Comparison of ENCODE assay signal across 16 mouse cellular contexts in the genomic region with DNA sequence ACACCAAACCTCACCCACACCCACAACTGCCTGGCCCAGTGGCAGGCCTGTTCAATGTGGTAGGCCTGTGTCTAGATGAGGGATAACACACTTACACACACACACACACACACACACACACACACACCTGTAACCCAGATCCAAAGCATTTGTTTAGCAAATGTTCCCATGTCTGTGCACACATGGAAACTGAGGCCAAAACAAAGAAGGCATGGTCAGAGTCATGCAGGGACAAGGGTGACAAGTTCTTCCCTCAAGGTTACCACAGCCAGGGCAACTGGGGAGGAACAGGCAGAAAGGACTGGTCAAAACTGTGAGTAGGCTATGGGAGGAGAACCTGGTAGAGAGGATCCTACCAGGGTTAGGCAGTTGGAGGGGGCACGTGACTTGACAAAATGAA.
"Had no signal": no experiment of that assay in that cellular context is flagged by ENCODE, and none has a peak within 500 bp of the region (broad histone marks: within the 10 kb centered on the region; RNA-seq: fewer than 3 reads in every experiment).

No protein-coding gene starts in this region.

- H3K27me3 ChIP-seq: neural tube, embryonic 15.5 days; stomach, embryonic 15.5 days had no signal

- H3K4me2 ChIP-seq: neural tube, embryonic 13.5 days; neural tube, embryonic 15.5 days; stomach, embryonic 15.5 days had no signal

- H3K27ac ChIP-seq: neural tube, embryonic 13.5 days; neural tube, embryonic 15.5 days; stomach, embryonic 15.5 days; stomach, postnatal 0 days had no signal

- H3K9ac ChIP-seq: neural tube, embryonic 13.5 days; neural tube, embryonic 15.5 days; stomach, embryonic 15.5 days had no signal

- DNase-seq: retina, postnatal 1 day; right cerebral cortex, adult 18-20 months; right cerebral cortex, postnatal 14 days; right cerebral cortex, postnatal 25 days; right cerebral cortex, postnatal 4 days; spleen, adult 18-20 months; thymus, adult 18-20 months; thymus, adult 2 months; thymus, postnatal 14 days; thymus, postnatal 25 days; thymus, postnatal 36 days; thymus, postnatal 4 days had no signal

- H3K9me3 ChIP-seq: neural tube, embryonic 13.5 days; neural tube, embryonic 15.5 days; stomach, embryonic 15.5 days had no signal

- H3K4me3 ChIP-seq: neural tube, embryonic 13.5 days; neural tube, embryonic 15.5 days; stomach, embryonic 15.5 days had no signal

- H3K36me3 ChIP-seq: stomach, embryonic 15.5 days had no signal
